Mouse (Mus musculus) midbrain, postnatal 0 days (tissue): ENCODE measurements around the gene Dtx3l. TPM values are rescaled to one million over a fixed set of nuclear protein-coding genes. Genes with fewer than 3 reads are reported as not detected.
"Not testable (repeated sequence)": the region's sequence is repeated elsewhere in the genome, so short reads cannot be mapped to it uniquely, and the experiment has no call there.

Experiments used
- ATAC-seq: fragments of 200-750 bp; cut with Nextera tagmentation; 2 replicates; pipeline ENCODE4 v1.8.0; 2017; ENCODE audit warnings: moderate number of reproducible peaks, mild to moderate bottlenecking, moderate TSS enrichment, moderate library complexity; ENCODE audit not compliant: low FRiP score
- DNase-seq: peaks from one replicate; pipeline ENCODE4 v3.0.0-alpha.2; 2015; ENCODE audit warnings: low spot score
- H3K27ac ChIP-seq: fragments of 300-500 bp; sonication (generic); 2 replicates; pipeline ENCODE4 v1.5.1; 2014; ENCODE audit warnings: low read depth, mild to moderate bottlenecking, low read length, mixed read lengths
- H3K27me3 ChIP-seq: fragments of 300-500 bp; sonication (generic); 2 replicates; pipeline ENCODE4 v1.6.1; 2014; ENCODE audit warnings: low read length, control low read depth, mixed read lengths; ENCODE audit not compliant: insufficient read depth
- H3K36me3 ChIP-seq: fragments of 300-500 bp; sonication (generic); 2 replicates; pipeline ENCODE4 v1.6.1; 2014; ENCODE audit warnings: low read length, control low read depth, mixed read lengths; ENCODE audit not compliant: insufficient read depth
- H3K4me1 ChIP-seq: fragments of 300-500 bp; sonication (generic); 2 replicates; pipeline ENCODE4 v1.6.1; 2014; ENCODE audit warnings: mild to moderate bottlenecking, control low read depth, antibody characterized with exemption, low read length, mixed read lengths; ENCODE audit not compliant: insufficient read depth
- H3K4me2 ChIP-seq: fragments of 300-500 bp; sonication (generic); 2 replicates; pipeline ENCODE4 v1.6.1; 2014; ENCODE audit warnings: low read depth, mild to moderate bottlenecking, low read length, mixed read lengths; ENCODE audit not compliant: poor library complexity, severe bottlenecking
- H3K4me3 ChIP-seq: fragments of 300-500 bp; sonication (generic); 2 replicates; pipeline ENCODE4 v1.5.1; 2014; ENCODE audit warnings: low read depth, mild to moderate bottlenecking, low read length, moderate library complexity
- H3K9ac ChIP-seq: fragments of 300-500 bp; sonication (generic); replicated peaks from 2 replicates; pipeline ENCODE4 v1.6.1; 2014; ENCODE audit warnings: mild to moderate bottlenecking, low read length, moderate library complexity, mixed read lengths; ENCODE audit not compliant: poor library complexity, severe bottlenecking
- H3K9me3 ChIP-seq: fragments of 300-500 bp; sonication (generic); 2 replicates; pipeline ENCODE4 v1.6.1; 2016; ENCODE audit warnings: low read length, control low read depth
- CTCF ChIP-seq: IDR thresholded peaks from 2 replicates; pipeline ENCODE4 v1.5.1; 2016; ENCODE audit warnings: antibody characterized with exemption, mild to moderate bottlenecking
- WGBS: fragments of 180-500 bp; shearing (Covaris S2); extraction: QIAGEN DNeasy Blood & Tissue Kit; methylation state at CpG from one replicate; pipeline ENCODE4 v1.1.7; 2014; 5-methylcytosine and 5-hydroxymethylcytosine counted together
- polyA plus RNA-seq: library from polyadenylated mRNA; unstranded; fragments of >200 nt; fragmentation: Nextera tagmentation; extraction: Ambion mirVana; gene quantifications from 2 replicates; pipeline ENCODE4 v1.2.1, GENCODE M21; 2015
- total RNA-seq: library from RNA; depleted of rRNA; stranded (reverse); fragments of >200 nt; gene quantifications from 2 replicates; pipeline ENCODE4 v1.2.3, GENCODE M21; 2014

The Dtx3l gene
- total and polyA plus RNA-seq, 2 experiments from 2014 or later = 0.93 to 1.9 TPM

DNA sequence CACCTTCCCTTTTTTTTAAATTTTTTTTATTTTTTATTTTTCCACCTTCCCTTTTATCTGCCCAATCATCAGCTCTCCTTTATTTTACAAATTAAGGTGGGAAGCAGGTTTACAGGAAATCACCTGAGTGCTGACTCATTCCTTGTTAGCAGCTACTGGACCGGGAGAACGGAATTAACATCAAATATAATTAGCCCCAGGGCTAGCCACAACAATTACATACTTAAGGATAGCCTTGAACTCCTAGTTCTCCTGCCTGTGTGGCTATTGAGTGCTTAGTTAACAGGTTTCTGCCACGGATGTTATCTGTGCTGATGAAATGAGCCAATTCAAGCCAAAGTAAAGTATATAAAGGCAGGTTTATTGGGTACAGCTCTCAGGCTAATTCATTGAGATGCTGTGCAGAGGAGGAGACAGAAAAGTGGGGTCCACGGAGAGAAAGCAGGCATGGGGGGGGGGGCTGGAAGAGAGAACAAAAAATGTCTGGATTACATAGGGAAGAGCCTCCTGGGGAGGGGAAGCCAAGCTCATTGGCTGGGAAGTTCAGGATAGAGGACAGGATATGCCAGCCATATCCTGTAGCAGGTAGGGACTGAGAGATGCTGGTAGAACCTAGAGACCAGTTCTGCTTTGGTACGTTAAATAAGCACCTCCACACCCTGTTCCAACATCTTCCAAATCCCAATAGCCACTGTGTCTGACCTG, 27.6 kb upstream of the Dtx3l start:
- H3K4me3 ChIP-seq = no peak overlapping the region
- WGBS = 58% methylated on average over 5 of the region's 5 CpGs

DNA sequence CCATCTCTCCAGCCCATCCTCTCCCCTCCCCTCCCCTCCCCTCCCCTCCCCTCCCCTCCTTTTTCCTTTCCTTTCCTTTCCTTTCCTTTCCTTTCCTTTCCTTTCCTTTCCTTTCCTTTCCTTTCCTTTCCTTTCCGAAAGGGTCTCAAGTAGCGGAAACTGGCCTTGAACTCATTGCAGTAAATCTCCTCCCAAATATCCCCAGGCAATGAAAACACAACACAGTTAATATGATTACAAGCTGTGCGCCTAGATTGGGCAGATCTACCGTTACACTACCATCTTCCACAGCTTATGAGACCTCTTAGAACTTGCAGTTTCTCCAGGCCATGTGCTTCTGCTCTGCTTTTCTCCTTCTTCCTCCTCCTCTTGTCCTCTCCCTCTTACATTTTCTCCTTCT, 27.0 kb upstream of the Dtx3l start:
- not testable (repeated sequence) for H3K27me3 ChIP-seq, ATAC-seq, H3K36me3 ChIP-seq, H3K4me3 ChIP-seq, DNase-seq, H3K4me1 ChIP-seq, H3K9me3 ChIP-seq, H3K9ac ChIP-seq, H3K4me2 ChIP-seq, H3K27ac ChIP-seq
- 64% methylated on average over 2 of the region's 4 CpGs for WGBS

More for the DNA sequence above, 27.6 kb upstream of the Dtx3l start:
- Histone ChIP-seq H3K9ac (no peak overlapping the region), H3K27me3 (no peaks in the 10 kb centered on the region), H3K4me1 (no peaks in the 10 kb centered on the region), H3K9me3 (no peaks in the 10 kb centered on the region), H3K36me3 (no peaks in the 10 kb centered on the region), H3K27ac (no peak overlapping the region), H3K4me2 (no peak overlapping the region)
- no peak for TF ChIP-seq CTCF
- DNase-seq = no peak
- no peak for ATAC-seq

DNA sequence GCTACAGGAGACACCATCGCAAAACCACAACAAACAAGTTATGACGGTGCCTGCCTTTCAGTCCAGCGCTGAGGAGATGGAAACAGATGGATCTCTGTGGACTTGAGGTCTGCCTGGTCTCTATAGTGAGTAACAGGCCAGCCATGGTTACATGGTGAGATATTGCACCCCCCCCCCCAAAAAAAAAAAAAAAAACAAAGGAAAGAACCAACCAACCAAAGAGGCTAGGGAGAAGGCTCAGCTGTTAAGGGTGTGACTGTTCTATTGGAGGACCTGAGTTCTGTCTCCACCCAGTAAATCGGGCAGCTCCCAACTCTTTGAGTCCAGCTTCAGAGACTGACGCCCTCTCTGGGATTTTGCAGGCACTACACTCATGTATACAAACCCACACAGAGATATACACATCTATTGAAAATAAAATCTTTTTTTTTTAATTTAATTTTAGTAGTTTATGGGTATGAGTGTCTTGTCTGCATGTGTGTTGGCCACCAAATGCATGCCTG, 13.7 kb upstream of the Dtx3l start:
- no peaks in the 10 kb centered on the region for H3K4me1 ChIP-seq
- ATAC-seq (no peak), DNase-seq (no peak)
- no peak for TF ChIP-seq CTCF
- no peaks in the 10 kb centered on the region for H3K36me3 ChIP-seq
- no peak overlapping the region for H3K9ac ChIP-seq
- no peak overlapping the region for H3K4me3 ChIP-seq
- no peak overlapping the region for H3K4me2 ChIP-seq
- no peaks in the 10 kb centered on the region for H3K9me3 ChIP-seq
- H3K27ac ChIP-seq = no peak overlapping the region
- H3K27me3 ChIP-seq = no peaks in the 10 kb centered on the region
- 88% methylated on average over 5 of the region's 5 CpGs for WGBS

DNA sequence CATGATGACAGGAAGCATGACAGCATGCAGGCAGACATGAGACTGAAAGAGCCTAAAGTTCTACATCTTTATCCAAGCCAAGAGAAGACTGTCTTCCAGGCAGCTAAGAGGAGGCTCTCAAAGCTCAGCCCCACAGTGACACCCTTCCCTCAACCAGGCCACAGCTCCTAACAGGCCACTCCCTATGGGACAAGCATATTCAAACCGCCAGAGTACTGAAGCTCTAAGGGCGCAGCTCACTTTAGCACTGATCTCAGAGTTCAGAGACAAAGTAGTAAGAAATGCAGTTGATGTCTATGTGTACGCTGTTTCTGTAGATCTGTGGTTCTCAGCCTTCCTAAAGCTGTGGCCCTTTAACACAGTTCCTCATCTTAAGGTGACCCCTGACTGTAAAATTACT, 12.3 kb upstream of the Dtx3l start:
- no peak for ATAC-seq
- H3K9me3 ChIP-seq = no peaks in the 10 kb centered on the region
- no peaks in the 10 kb centered on the region for H3K27me3 ChIP-seq
- TF ChIP-seq CTCF = no peak
- no peak overlapping the region for H3K4me2 ChIP-seq
- no peaks in the 10 kb centered on the region for H3K36me3 ChIP-seq
- no peak overlapping the region for H3K27ac ChIP-seq
- no peak for DNase-seq
- no peak overlapping the region for H3K4me3 ChIP-seq
- H3K4me1 ChIP-seq = no peaks in the 10 kb centered on the region
- no peak overlapping the region for H3K9ac ChIP-seq
- 94% methylated on average over 3 of the region's 3 CpGs for WGBS

DNA sequence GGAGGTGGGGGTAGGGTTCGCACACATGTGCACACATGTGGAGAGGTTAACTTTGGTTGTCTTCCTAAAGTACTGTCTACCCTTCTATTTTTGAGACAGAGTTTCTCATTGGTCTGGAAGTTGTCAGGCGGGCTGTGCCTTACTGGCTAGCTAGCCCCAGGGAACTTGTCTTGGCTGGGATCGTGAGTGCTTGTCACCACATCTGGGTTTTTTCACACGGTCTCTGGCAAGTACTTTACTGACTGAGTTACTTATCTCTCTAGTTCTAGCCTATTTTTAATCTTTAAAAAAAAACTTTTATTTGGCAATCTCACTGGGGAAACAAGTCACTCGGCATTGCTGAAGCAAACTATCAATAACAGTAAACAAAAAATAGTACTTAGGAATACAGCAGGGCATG, 10.3 kb upstream of the Dtx3l start:
- no peak for ATAC-seq

DNA sequence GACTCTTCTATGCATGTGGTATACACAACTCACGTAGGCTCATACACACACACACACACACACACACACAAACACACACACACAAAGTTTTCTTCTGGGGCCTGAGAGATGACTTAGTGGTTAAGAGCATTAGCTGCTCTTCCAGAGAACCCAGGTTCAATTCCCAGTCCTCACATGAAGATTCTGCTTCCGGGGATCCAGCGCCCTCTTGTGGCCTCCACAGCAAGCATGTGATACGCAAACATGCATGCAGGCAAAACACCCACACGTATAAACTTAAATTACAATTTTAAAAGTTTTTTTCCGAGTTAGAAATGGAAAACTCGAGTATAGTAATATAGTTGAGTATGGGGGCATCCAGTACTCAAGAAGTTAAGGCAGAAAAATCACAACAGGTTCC, 2.4 kb upstream of the Dtx3l start:
- Histone ChIP-seq H3K9me3 (no peaks in the 10 kb centered on the region), H3K27ac (no peak overlapping the region), H3K9ac (no peak overlapping the region), H3K4me2 (no peak overlapping the region), H3K4me1 (0 out of 2 replicates have a peak, but pooled peaks cover 4% of the 10 kb centered on the region), H3K27me3 (no peaks in the 10 kb centered on the region; the same call in 1 of the 2 replicates), H3K36me3 (no peaks in the 10 kb centered on the region), H3K4me3 (no peak overlapping the region)
- peak; percentile 52 for TF ChIP-seq CTCF
- 86% methylated on average over 7 of the region's 7 CpGs for WGBS
- ATAC-seq (no peak), DNase-seq (no peak)

More for the DNA sequence above, 10.3 kb upstream of the Dtx3l start:
- no peak for TF ChIP-seq CTCF
- Histone ChIP-seq H3K36me3 (no peaks in the 10 kb centered on the region), H3K27ac (no peak overlapping the region), H3K4me2 (no peak overlapping the region), H3K9ac (no peak overlapping the region), H3K4me3 (no peak overlapping the region), H3K4me1 (no peaks in the 10 kb centered on the region), H3K9me3 (no peaks in the 10 kb centered on the region), H3K27me3 (no peaks in the 10 kb centered on the region)
- no peak for DNase-seq
- WGBS = 93% methylated on average over 5 of the region's 5 CpGs
